Mouse (Mus musculus): ENCODE results near the gene Dock10.

Gene Dock10

GRCm38 (mm10) chr1:80453971-80454370 lies 304.4 kb downstream of the Dock10 start:
- DNase-seq: no peak

- no peak for DNase-seq
Observed at GRCm38 (mm10) chr1:80451914-80452549, 306.3 kb downstream of the Dock10 start.

Data from cerebellum, postnatal 36 days (tissue).